Mouse (Mus musculus) lung, postnatal 0 days (tissue): ENCODE data around the gene Mbnl2. TPM values are rescaled to one million over a fixed set of nuclear protein-coding genes. Genes with fewer than 3 reads are reported as not detected.
A peak's percentile ranks its signal among the peaks of the same experiment; 100 is the strongest.

Experiments
- ATAC-seq: fragments of 200-750 bp; cut with Nextera tagmentation; 2 replicates; pipeline ENCODE4 v1.8.0; 2017; ENCODE audit warnings: moderate library complexity
- DNase-seq: peaks from one replicate; pipeline ENCODE4 v3.0.0-alpha.2; 2016; ENCODE audit warnings: low spot score
- H3K27ac ChIP-seq: fragments of 300-500 bp; sonication (generic); 2 replicates; pipeline ENCODE4 v1.5.1; 2014; ENCODE audit warnings: antibody characterized with exemption, mild to moderate bottlenecking, low read length, mixed read lengths
- H3K27me3 ChIP-seq: fragments of 300-500 bp; sonication (generic); replicated peaks from 2 replicates; pipeline ENCODE4 v1.6.1; 2014; ENCODE audit warnings: low read length, mixed read lengths; ENCODE audit not compliant: insufficient read depth
- H3K36me3 ChIP-seq: fragments of 300-500 bp; sonication (generic); 2 replicates; pipeline ENCODE4 v1.6.1; 2014; ENCODE audit warnings: low read length, mixed read lengths; ENCODE audit not compliant: insufficient read depth
- H3K4me1 ChIP-seq: fragments of 300-500 bp; sonication (generic); 2 replicates; pipeline ENCODE4 v1.6.1; 2014; ENCODE audit warnings: antibody characterized with exemption, low read depth, low read length, mixed read lengths; ENCODE audit not compliant: insufficient read depth
- H3K4me2 ChIP-seq: fragments of 300-500 bp; sonication (generic); replicated peaks from 2 replicates; pipeline ENCODE4 v1.6.1; 2014; ENCODE audit warnings: low read depth, mild to moderate bottlenecking, low read length, moderate library complexity, mixed read lengths
- H3K4me3 ChIP-seq: fragments of 300-500 bp; sonication (generic); 2 replicates; pipeline ENCODE4 v1.5.1; 2014; ENCODE audit warnings: low read depth, low read length
- H3K9ac ChIP-seq: fragments of 300-500 bp; sonication (generic); replicated peaks from 2 replicates; pipeline ENCODE4 v1.6.1; 2014; ENCODE audit warnings: low read depth, mild to moderate bottlenecking
- H3K9me3 ChIP-seq: fragments of 300-500 bp; sonication (generic); 2 replicates; pipeline ENCODE4 v1.6.1; 2016; ENCODE audit warnings: low read length, mixed read lengths
- CTCF ChIP-seq: IDR thresholded peaks from 2 replicates; pipeline ENCODE4 v1.5.1; 2016; ENCODE audit warnings: antibody characterized with exemption, mild to moderate bottlenecking
- EP300 ChIP-seq: IDR thresholded peaks from 2 replicates; pipeline ENCODE4 v1.6.1; 2016; ENCODE audit warnings: antibody characterized with exemption, mild to moderate bottlenecking, control low read depth
- WGBS: fragments of 180-500 bp; shearing (Covaris S2); extraction: QIAGEN DNeasy Blood & Tissue Kit; methylation state at CpG from one replicate; pipeline ENCODE4 v1.1.7; 2014; 5-methylcytosine and 5-hydroxymethylcytosine counted together
- polyA plus RNA-seq: library from polyadenylated mRNA; unstranded; fragments of >200 nt; fragmentation: Nextera tagmentation; extraction: Ambion mirVana; gene quantifications from 2 replicates; pipeline ENCODE4 v1.2.1, GENCODE M21; 2015

The Mbnl2 gene
- polyA plus RNA-seq, 1 experiment from 2014 or later = 171 TPM

DNA sequence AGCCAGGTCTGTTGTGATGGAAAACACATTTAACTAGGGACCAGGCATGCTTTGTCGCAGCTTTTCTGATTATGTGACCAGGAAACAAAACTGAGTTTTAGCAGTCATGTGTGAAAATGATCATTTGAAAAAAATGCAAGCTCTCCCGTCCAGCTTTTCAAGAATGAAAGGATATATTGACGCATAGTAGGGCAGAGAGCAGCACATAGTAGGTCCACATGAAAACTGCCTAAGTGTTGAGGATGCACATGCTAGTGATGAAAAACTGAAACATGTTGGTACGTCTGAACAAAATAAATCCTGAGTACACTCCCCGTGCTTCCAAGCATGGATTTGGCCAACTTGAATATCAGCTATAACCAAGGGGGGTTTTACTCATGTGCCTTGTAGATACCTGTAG, 109.1 kb downstream of the Mbnl2 start:
- Histone ChIP-seq H3K4me3 (no peak overlapping the region), H3K36me3 (0 out of 2 replicates have a peak, but pooled peaks cover 1% of the 10 kb centered on the region), H3K9me3 (no peaks in the 10 kb centered on the region), H3K4me2 (no peak overlapping the region), H3K4me1 (peaks cover 13% of the 10 kb centered on the region), H3K27me3 (no peaks in the 10 kb centered on the region), H3K27ac (no peak overlapping the region), H3K9ac (no peak overlapping the region)
- 95% methylated on average over 5 of the region's 5 CpGs for WGBS
- DNase-seq (no peak), ATAC-seq (no peak)
- TF ChIP-seq EP300 (no peak), CTCF (no peak)

DNA sequence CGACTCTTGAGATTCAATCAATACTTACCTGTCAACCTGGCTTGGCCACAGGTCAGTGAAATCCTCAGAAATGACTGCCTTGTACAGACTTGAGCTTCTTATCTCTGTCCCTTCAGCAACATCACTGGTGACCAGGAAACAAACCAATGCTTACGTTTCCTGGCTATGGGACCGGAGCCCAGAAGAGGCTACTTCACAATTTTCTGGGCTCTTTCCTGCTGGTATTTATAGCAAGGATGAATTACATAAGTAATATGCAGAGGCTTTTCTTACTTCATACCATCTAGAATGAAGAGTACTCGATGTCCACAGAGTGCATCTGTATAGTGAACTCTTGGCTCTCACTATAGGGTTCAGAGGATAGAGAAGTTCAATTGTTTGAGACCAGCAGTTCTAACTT, 111.8 kb downstream of the Mbnl2 start:
- DNase-seq = peak; percentile 85
- TF ChIP-seq CTCF (no peak), EP300 (peak; percentile 78)
- H3K9me3 ChIP-seq = no peaks in the 10 kb centered on the region
- H3K36me3 ChIP-seq = peaks cover 6% of the 10 kb centered on the region; the same call in 1 of the 2 replicates
- H3K27me3 ChIP-seq = no peaks in the 10 kb centered on the region
- 12% methylated on average over 4 of the region's 4 CpGs for WGBS
- no peak overlapping the region for H3K4me3 ChIP-seq
- peak overlapping the region; percentile 28; the same call in 1 of the 2 replicates for H3K27ac ChIP-seq
- no peak overlapping the region for H3K9ac ChIP-seq
- peak; percentile 65 for ATAC-seq
- peaks cover 10% of the 10 kb centered on the region for H3K4me1 ChIP-seq
- no peak overlapping the region for H3K4me2 ChIP-seq

DNA sequence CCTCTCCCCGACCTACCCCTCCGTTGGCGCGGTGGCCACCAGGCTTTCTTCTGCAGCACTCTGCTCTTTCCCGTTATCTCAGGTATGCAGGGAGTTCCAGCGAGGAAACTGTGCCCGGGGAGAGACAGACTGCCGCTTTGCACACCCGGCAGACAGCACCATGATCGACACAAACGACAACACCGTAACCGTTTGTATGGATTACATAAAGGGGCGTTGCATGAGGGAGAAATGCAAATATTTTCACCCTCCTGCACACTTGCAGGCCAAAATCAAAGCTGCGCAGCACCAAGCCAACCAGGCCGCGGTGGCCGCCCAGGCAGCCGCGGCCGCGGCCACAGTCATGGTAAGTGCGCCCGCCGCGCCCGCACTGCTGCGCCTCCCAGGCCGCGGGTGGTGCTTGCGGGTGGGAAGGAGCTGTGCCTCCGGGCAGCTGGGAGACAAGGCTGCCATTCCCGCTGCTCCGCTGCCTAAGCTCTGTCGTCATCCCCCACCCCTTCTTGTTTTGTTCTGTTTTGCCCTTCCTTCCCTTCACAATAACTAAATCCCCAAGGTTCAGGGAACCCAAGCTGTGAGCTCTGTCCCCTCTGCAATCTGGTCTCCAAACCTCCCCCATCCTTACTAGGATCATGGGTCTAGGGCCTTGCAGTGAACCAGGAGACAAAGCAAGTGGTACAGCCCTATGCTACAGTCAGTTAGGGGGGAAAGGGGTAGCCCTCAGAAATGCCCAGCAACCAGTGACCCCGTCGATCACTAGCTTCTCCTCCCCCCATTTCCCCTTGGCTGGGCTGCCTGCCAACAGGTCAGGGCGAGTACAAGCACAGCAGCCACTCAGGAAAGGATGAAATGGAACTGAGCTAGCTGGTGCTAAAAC, 113.6 kb downstream of the Mbnl2 start:
- DNase-seq = no peak
- 13% methylated on average over 30 of the region's 38 CpGs for WGBS
- H3K4me3 ChIP-seq = no peak overlapping the region

DNA sequence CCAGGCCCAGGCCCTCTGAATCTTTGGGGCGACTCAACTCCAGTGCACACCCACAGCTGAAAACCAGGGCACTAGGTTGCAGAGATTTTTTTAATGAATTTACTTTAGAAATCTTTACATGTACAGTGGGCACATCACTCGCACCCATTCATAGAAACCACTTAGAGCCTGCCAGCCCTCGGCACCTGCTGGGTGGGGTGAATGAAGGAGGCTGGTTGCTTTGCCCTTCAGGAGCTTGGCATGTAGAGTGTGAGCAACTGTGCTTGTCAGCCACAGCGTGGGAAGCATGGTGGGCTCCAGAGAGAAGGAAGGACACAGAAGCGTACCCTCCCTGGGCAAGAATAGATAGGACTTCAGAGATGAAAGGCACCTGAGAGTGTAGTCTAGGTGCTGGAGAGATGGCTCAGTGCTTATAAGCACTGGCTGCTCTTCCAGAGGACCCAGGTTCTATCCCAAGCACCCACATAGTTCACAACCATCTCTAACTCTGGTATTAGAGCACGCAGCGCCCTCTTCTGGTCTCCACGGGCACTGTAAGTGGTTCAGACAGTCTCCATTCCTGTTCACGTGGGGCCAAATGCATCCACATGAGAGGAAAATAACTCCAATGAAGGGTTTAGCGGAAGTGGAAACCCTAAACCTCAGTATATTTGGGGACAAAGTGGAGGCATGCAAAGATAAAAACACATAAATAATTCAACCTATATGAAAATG, 114.9 kb downstream of the Mbnl2 start:
- H3K4me3 ChIP-seq = no peak overlapping the region
- no peak overlapping the region for H3K27ac ChIP-seq
- 96% methylated on average over 10 of the region's 10 CpGs for WGBS
- no peak overlapping the region for H3K9ac ChIP-seq
- DNase-seq (no peak), ATAC-seq (no peak)
- peak; percentile 51 for TF ChIP-seq CTCF
- TF ChIP-seq EP300 = no peak
- H3K27me3 ChIP-seq = no peaks in the 10 kb centered on the region
- no peak overlapping the region for H3K4me2 ChIP-seq
- H3K36me3 ChIP-seq = peaks cover 6% of the 10 kb centered on the region; the same call in 1 of the 2 replicates
- peaks cover 10% of the 10 kb centered on the region for H3K4me1 ChIP-seq
- no peaks in the 10 kb centered on the region for H3K9me3 ChIP-seq

More for the DNA sequence above, 113.6 kb downstream of the Mbnl2 start:
- Histone ChIP-seq H3K9me3 (no peaks in the 10 kb centered on the region), H3K27me3 (no peaks in the 10 kb centered on the region), H3K4me2 (no peak overlapping the region; the same call in 1 of the 2 replicates), H3K36me3 (peaks cover 6% of the 10 kb centered on the region; the same call in 1 of the 2 replicates), H3K27ac (no peak overlapping the region), H3K9ac (no peak overlapping the region), H3K4me1 (peaks cover 10% of the 10 kb centered on the region)
- TF ChIP-seq EP300 (no peak), CTCF (peak; percentile 3; the same call in 1 of the 2 replicates)
- ATAC-seq = peak; percentile 59

DNA sequence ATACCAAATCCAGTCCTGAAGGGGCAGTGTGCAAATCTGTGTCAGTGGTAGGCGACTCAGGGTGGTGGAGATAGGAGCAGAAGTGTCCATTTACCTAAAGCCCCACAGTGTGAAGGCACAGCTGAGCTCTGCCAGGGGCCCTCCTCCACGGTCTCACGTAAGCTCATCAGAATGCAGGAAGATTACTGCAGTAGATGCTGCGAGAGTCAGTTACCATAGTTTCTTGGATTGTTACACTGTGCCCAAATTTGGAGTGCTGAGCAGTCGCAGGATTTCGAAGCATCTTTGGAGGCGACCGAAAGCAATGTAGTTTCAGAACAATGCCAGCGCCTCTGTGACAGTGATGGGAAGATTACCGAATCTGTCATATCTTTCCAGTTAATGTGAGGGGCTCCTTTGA, 116.2 kb downstream of the Mbnl2 start:
- Histone ChIP-seq H3K9me3 (no peaks in the 10 kb centered on the region), H3K4me2 (no peak overlapping the region), H3K9ac (no peak overlapping the region), H3K4me1 (peaks cover 10% of the 10 kb centered on the region), H3K27me3 (no peaks in the 10 kb centered on the region), H3K4me3 (no peak overlapping the region), H3K27ac (no peak overlapping the region), H3K36me3 (peaks cover 13% of the 10 kb centered on the region; the same call in 1 of the 2 replicates)
- no peak for ATAC-seq
- no peak for DNase-seq
- WGBS = 90% methylated on average over 10 of the region's 10 CpGs
- TF ChIP-seq EP300 (no peak), CTCF (no peak)

DNA sequence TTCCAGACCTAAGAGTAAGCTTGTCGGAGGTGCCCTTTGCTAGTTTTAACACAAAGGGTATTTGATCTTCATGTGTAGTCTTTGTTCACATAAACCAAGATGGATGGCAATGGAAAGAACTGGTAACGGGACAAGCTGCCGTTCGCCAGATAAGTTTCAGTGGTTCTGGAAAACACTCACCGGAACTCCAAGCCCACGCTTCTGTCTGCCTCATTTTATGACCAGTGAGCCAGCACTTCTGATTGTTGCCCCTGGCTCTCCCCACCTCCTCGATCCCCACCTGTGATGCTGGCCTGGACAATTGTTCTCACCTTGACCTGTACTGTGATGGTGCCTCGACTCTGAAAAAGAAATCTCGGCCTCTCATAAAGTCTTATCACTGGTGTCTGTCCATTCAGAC, 117.0 kb downstream of the Mbnl2 start:
- TF ChIP-seq CTCF (no peak), EP300 (no peak)
- Histone ChIP-seq H3K36me3 (peaks cover 19% of the 10 kb centered on the region), H3K9me3 (no peaks in the 10 kb centered on the region), H3K9ac (no peak overlapping the region), H3K27me3 (no peaks in the 10 kb centered on the region), H3K4me3 (no peak overlapping the region), H3K4me2 (no peak overlapping the region), H3K27ac (no peak overlapping the region), H3K4me1 (0 out of 2 replicates have a peak, but pooled peaks cover 4% of the 10 kb centered on the region)
- ATAC-seq (no peak), DNase-seq (no peak)
- 92% methylated on average over 9 of the region's 9 CpGs for WGBS
